Mouse (Mus musculus) MEL (cell line): ENCODE data around the gene Radil.

Experiments used
- CTCF ChIP-seq, 3 experiments: IDR thresholded peaks in 2 of 3; conservative IDR thresholded peaks in 1 of 3; 2 replicates each; pipeline ENCODE4 v1.5.1; 2011 to 2012; ENCODE audit warnings: low read length in 3 of 3, low read depth in 2 of 3, mild to moderate bottlenecking in 2 of 3, improper control_type of control experiment in 1 of 3, inconsistent platforms in 1 of 3, mixed read lengths in 1 of 3, moderate library complexity in 1 of 3; ENCODE audit not compliant: control insufficient read depth in 1 of 3, insufficient read depth in 1 of 3, poor library complexity in 1 of 3, severe bottlenecking in 1 of 3
- MEF2A ChIP-seq: IDR thresholded peaks from 2 replicates; pipeline ENCODE4 v1.6.1; 2014; ENCODE audit warnings: low read depth, mild to moderate bottlenecking, inconsistent platforms, low read length, improper control_type of control experiment; ENCODE audit not compliant: poor library complexity, insufficient replicate concordance, severe bottlenecking; ENCODE audit errors: extremely low read depth

GRCm38 (mm10) chr5:142450846-142451245 lies 100.1 kb downstream of the Radil start:
- TF ChIP-seq CTCF (IDR thresholded peaks at IDR 0.05 in 2 of 3, conservative IDR thresholded peaks at IDR 0.05 in 1 of 3; ENCODE audit: control insufficient read depth in 1 of 3, insufficient read depth in 1 of 3, low read depth in 2 of 3, low read length in 3 of 3, poor library complexity in 1 of 3, severe bottlenecking in 1 of 3) (no peak), MEF2A (no peak)
